Mouse (Mus musculus) thymus, postnatal 36 days (tissue): Measurements from ENCODE around the gene Gm49776.
"Not testable (repeated sequence)": the region's sequence is repeated elsewhere in the genome, so short reads cannot be mapped to it uniquely, and the experiment has no call there.

Experiments
- DNase-seq, 2 experiments: peaks; one replicate each; pipeline ENCODE4 v3.0.0; 2022; ENCODE audit warnings: mixed read lengths in 2 of 2

The Gm49776 gene

GRCm38 (mm10) chr16:18200062-18200461, 58.1 kb downstream of the Gm49776 start:
- DNase-seq = no peak

- DNase-seq = no peak
Measured at GRCm38 (mm10) chr16:18198365-18199098, 59.6 kb downstream of the Gm49776 start.

- DNase-seq = no peak
Measured at GRCm38 (mm10) chr16:18197881-18198280, 60.2 kb downstream of the Gm49776 start.

GRCm38 (mm10) chr16:18195561-18195960, 62.6 kb downstream of the Gm49776 start:
- not testable (repeated sequence) for DNase-seq
